Mouse (Mus musculus) liver, embryonic 12.5 days (tissue): ENCODE results near the gene Psmd1. TPM values are rescaled to one million over a fixed set of nuclear protein-coding genes. Genes with fewer than 3 reads are reported as not detected.

Source experiments
- ATAC-seq: fragments of 200-750 bp; cut with Nextera tagmentation; 2 replicates; pipeline ENCODE4 v1.8.0; 2017; ENCODE audit warnings: moderate number of reproducible peaks, mild to moderate bottlenecking, moderate library complexity
- H3K27ac ChIP-seq: fragments of 300-500 bp; sonication (generic); 2 replicates; pipeline ENCODE4 v1.5.1; 2016; ENCODE audit warnings: mild to moderate bottlenecking
- H3K27me3 ChIP-seq: fragments of 300-500 bp; sonication (generic); replicated peaks from 2 replicates; pipeline ENCODE4 v1.6.1; 2016; ENCODE audit warnings: mild to moderate bottlenecking, moderate library complexity
- H3K36me3 ChIP-seq: fragments of 300-500 bp; sonication (generic); 2 replicates; pipeline ENCODE4 v1.6.1; 2016; ENCODE audit warnings: mild to moderate bottlenecking, moderate library complexity
- H3K4me1 ChIP-seq: fragments of 300-500 bp; sonication (generic); 2 replicates; pipeline ENCODE4 v1.6.1; 2016
- H3K4me2 ChIP-seq: fragments of 300-500 bp; sonication (generic); 2 replicates; pipeline ENCODE4 v1.6.1; 2016; ENCODE audit warnings: mild to moderate bottlenecking, moderate library complexity
- H3K4me3 ChIP-seq: fragments of 300-500 bp; sonication (generic); 2 replicates; pipeline ENCODE4 v1.5.1; 2016; ENCODE audit warnings: mild to moderate bottlenecking, moderate library complexity
- H3K9ac ChIP-seq: fragments of 300-500 bp; sonication (generic); 2 replicates; pipeline ENCODE4 v1.6.1; 2016; ENCODE audit warnings: mild to moderate bottlenecking, moderate library complexity
- H3K9me3 ChIP-seq: fragments of 300-500 bp; sonication (generic); replicated peaks from 2 replicates; pipeline ENCODE4 v1.6.1; 2016; ENCODE audit warnings: mild to moderate bottlenecking, moderate library complexity
- WGBS: fragments of 180-500 bp; shearing (Covaris S2); methylation state at CpG from one replicate; pipeline ENCODE4 v1.1.7; 2016; ENCODE audit not compliant: insufficient replicate concordance; 5-methylcytosine and 5-hydroxymethylcytosine counted together
- polyA plus RNA-seq: library from polyadenylated mRNA; unstranded; fragments of >200 nt; fragmentation: Nextera tagmentation; extraction: Ambion mirVana; gene quantifications from 2 replicates; pipeline ENCODE4 v1.2.1, GENCODE M21; 2016

Gene Psmd1
- polyA plus RNA-seq, 1 experiment from 2014 or later = 168 TPM

- Histone ChIP-seq H3K4me1 (peaks cover 4% of the 10 kb centered on the region; the same call in 1 of the 2 replicates), H3K4me2 (no peak overlapping the region), H3K9ac (no peak overlapping the region), H3K27me3 (no peaks in the 10 kb centered on the region), H3K27ac (no peak overlapping the region), H3K36me3 (peaks cover 3% of the 10 kb centered on the region), H3K4me3 (no peak overlapping the region), H3K9me3 (no peaks in the 10 kb centered on the region)
- ATAC-seq = no peak
- 31% methylated on average over 5 of the region's 5 CpGs for WGBS
These were observed 83.4 kb downstream of the Psmd1 start for GRCm38 (mm10) chr1:86147557-86147956.

GRCm38 (mm10) chr1:86148161-86148560, 84.0 kb downstream of the Psmd1 start:
- 74% methylated on average over 9 of the region's 9 CpGs for WGBS
- ATAC-seq = no peak

GRCm38 (mm10) chr1:86150929-86151328, 86.7 kb downstream of the Psmd1 start:
- Histone ChIP-seq H3K4me2 (no peak overlapping the region), H3K9ac (no peak overlapping the region), H3K4me3 (no peak overlapping the region), H3K4me1 (peaks cover 32% of the 10 kb centered on the region), H3K36me3 (no peaks in the 10 kb centered on the region), H3K27ac (no peak overlapping the region), H3K9me3 (no peaks in the 10 kb centered on the region), H3K27me3 (no peaks in the 10 kb centered on the region)
- WGBS = 54% methylated on average over 6 of the region's 6 CpGs
- ATAC-seq = no peak

More at GRCm38 (mm10) chr1:86148161-86148560, 84.0 kb downstream of the Psmd1 start:
- H3K4me2 ChIP-seq = no peak overlapping the region
- no peak overlapping the region for H3K27ac ChIP-seq
- H3K9me3 ChIP-seq = no peaks in the 10 kb centered on the region
- H3K9ac ChIP-seq = no peak overlapping the region
- H3K4me1 ChIP-seq = peaks cover 10% of the 10 kb centered on the region; the same call in 1 of the 2 replicates
- 0 out of 2 replicates have a peak, but pooled peaks cover 3% of the 10 kb centered on the region for H3K36me3 ChIP-seq
- no peaks in the 10 kb centered on the region for H3K27me3 ChIP-seq
- no peak overlapping the region for H3K4me3 ChIP-seq

GRCm38 (mm10) chr1:86151376-86151775, 87.2 kb downstream of the Psmd1 start:
- Histone ChIP-seq H3K27me3 (no peaks in the 10 kb centered on the region), H3K36me3 (no peaks in the 10 kb centered on the region), H3K4me2 (no peak overlapping the region), H3K27ac (no peak overlapping the region), H3K4me1 (peaks cover 36% of the 10 kb centered on the region), H3K9ac (no peak overlapping the region), H3K4me3 (no peak overlapping the region), H3K9me3 (no peaks in the 10 kb centered on the region)
- WGBS = 70% methylated on average over 7 of the region's 7 CpGs
- ATAC-seq = no peak

- H3K27me3 ChIP-seq = no peaks in the 10 kb centered on the region
- ATAC-seq = no peak
- H3K9ac ChIP-seq = no peak overlapping the region
- 83% methylated on average over 1 of the region's 1 CpGs for WGBS
- no peak overlapping the region for H3K4me3 ChIP-seq
- no peak overlapping the region for H3K27ac ChIP-seq
- H3K9me3 ChIP-seq = no peaks in the 10 kb centered on the region
- no peak overlapping the region for H3K4me2 ChIP-seq
- peaks cover 7% of the 10 kb centered on the region for H3K36me3 ChIP-seq
- H3K4me1 ChIP-seq = peaks cover 39% of the 10 kb centered on the region
These were observed 88.4 kb downstream of the Psmd1 start for GRCm38 (mm10) chr1:86152618-86153017.

- peak within 1 kb of the TSS; percentile 96 for H3K27ac ChIP-seq
- no peaks in the 10 kb centered on the region for H3K9me3 ChIP-seq
- H3K4me2 ChIP-seq = peak within 1 kb of the TSS; percentile 92
- peak within 1 kb of the TSS; percentile 73 for H3K4me3 ChIP-seq
- peaks cover 50% of the 10 kb centered on the region for H3K4me1 ChIP-seq
- ATAC-seq = peak; percentile 99
- no peaks in the 10 kb centered on the region for H3K27me3 ChIP-seq
- peaks cover 15% of the 10 kb centered on the region for H3K36me3 ChIP-seq
- peak within 1 kb of the TSS; percentile 74 for H3K9ac ChIP-seq
- WGBS = 4% methylated on average over 40 of the region's 40 CpGs
These were observed 90.1 kb downstream of the Psmd1 start, which contains the start of gene Armc9 for GRCm38 (mm10) chr1:86154133-86154823. Gene Armc9 (plus strand): TSS chr1:86154780.

GRCm38 (mm10) chr1:86154824-86155164, 90.6 kb downstream of the Psmd1 start:
- H3K27ac ChIP-seq = peak overlapping the region; percentile 62
- peak overlapping the region; percentile 73 for H3K9ac ChIP-seq
- H3K4me1 ChIP-seq = peaks cover 55% of the 10 kb centered on the region
- peak; percentile 52 for ATAC-seq
- peak overlapping the region; percentile 73 for H3K4me3 ChIP-seq
- 2% methylated on average over 16 of the region's 18 CpGs for WGBS
- no peaks in the 10 kb centered on the region for H3K9me3 ChIP-seq
- H3K36me3 ChIP-seq = peaks cover 15% of the 10 kb centered on the region
- H3K27me3 ChIP-seq = no peaks in the 10 kb centered on the region
- H3K4me2 ChIP-seq = peak overlapping the region; percentile 92

- no peaks in the 10 kb centered on the region for H3K9me3 ChIP-seq
- H3K4me2 ChIP-seq = peak overlapping the region; percentile 92
- H3K36me3 ChIP-seq = peaks cover 22% of the 10 kb centered on the region
- H3K9ac ChIP-seq = 0 out of 2 replicates have a peak overlapping the region, but pooled peaks have one; percentile 73
- WGBS = 79% methylated on average over 3 of the region's 3 CpGs
- H3K27me3 ChIP-seq = no peaks in the 10 kb centered on the region
- H3K27ac ChIP-seq = no peak overlapping the region
- no peak for ATAC-seq
- peak overlapping the region; percentile 73; the same call in 1 of the 2 replicates for H3K4me3 ChIP-seq
- H3K4me1 ChIP-seq = peaks cover 68% of the 10 kb centered on the region
These were observed 91.9 kb downstream of the Psmd1 start for GRCm38 (mm10) chr1:86156075-86156474.

- H3K4me2 ChIP-seq = peak overlapping the region; percentile 92; the same call in 1 of the 2 replicates
- WGBS = 79% methylated on average over 6 of the region's 6 CpGs
- H3K4me1 ChIP-seq = peaks cover 73% of the 10 kb centered on the region
- peaks cover 26% of the 10 kb centered on the region for H3K36me3 ChIP-seq
- no peak for ATAC-seq
- H3K27me3 ChIP-seq = no peaks in the 10 kb centered on the region
- H3K27ac ChIP-seq = no peak overlapping the region
- H3K4me3 ChIP-seq = no peak overlapping the region
- no peak overlapping the region for H3K9ac ChIP-seq
- H3K9me3 ChIP-seq = no peaks in the 10 kb centered on the region
These were observed 92.4 kb downstream of the Psmd1 start for GRCm38 (mm10) chr1:86156595-86156994.

- H3K27me3 ChIP-seq = no peaks in the 10 kb centered on the region
- no peaks in the 10 kb centered on the region for H3K9me3 ChIP-seq
- WGBS = 59% methylated on average over 6 of the region's 6 CpGs
- H3K4me2 ChIP-seq = peak overlapping the region; percentile 53
- ATAC-seq = peak; percentile 74
- peak overlapping the region; percentile 91 for H3K27ac ChIP-seq
- peaks cover 56% of the 10 kb centered on the region for H3K36me3 ChIP-seq
- no peak overlapping the region for H3K4me3 ChIP-seq
- H3K4me1 ChIP-seq = peaks cover 68% of the 10 kb centered on the region
- peak overlapping the region; percentile 33 for H3K9ac ChIP-seq
These were observed 95.9 kb downstream of the Psmd1 start for GRCm38 (mm10) chr1:86160059-86160458.

GRCm38 (mm10) chr1:86160479-86160878, 96.3 kb downstream of the Psmd1 start:
- ATAC-seq = peak; percentile 95
- H3K4me1 ChIP-seq = peaks cover 64% of the 10 kb centered on the region
- 0 out of 2 replicates have a peak overlapping the region, but pooled peaks have one; percentile 7 for H3K4me3 ChIP-seq
- peak overlapping the region; percentile 35 for H3K9ac ChIP-seq
- peak overlapping the region; percentile 91 for H3K27ac ChIP-seq
- H3K4me2 ChIP-seq = peak overlapping the region; percentile 53
- no peaks in the 10 kb centered on the region for H3K9me3 ChIP-seq
- WGBS = 28% methylated on average over 5 of the region's 5 CpGs
- no peaks in the 10 kb centered on the region for H3K27me3 ChIP-seq
- peaks cover 56% of the 10 kb centered on the region for H3K36me3 ChIP-seq

GRCm38 (mm10) chr1:86161061-86161460, 96.9 kb downstream of the Psmd1 start:
- no peak overlapping the region for H3K4me3 ChIP-seq
- peak overlapping the region; percentile 35; the same call in 1 of the 2 replicates for H3K9ac ChIP-seq
- ATAC-seq = peak; percentile 89
- peak overlapping the region; percentile 91 for H3K27ac ChIP-seq
- peaks cover 56% of the 10 kb centered on the region for H3K36me3 ChIP-seq
- H3K4me1 ChIP-seq = peaks cover 58% of the 10 kb centered on the region
- WGBS = 40% methylated on average over 5 of the region's 5 CpGs
- H3K9me3 ChIP-seq = no peaks in the 10 kb centered on the region
- peak overlapping the region; percentile 53 for H3K4me2 ChIP-seq
- no peaks in the 10 kb centered on the region for H3K27me3 ChIP-seq
